Mouse (Mus musculus) cerebellum, adult 9-11 months (tissue): Measurements from ENCODE around the gene St7.

ENCODE experiments used
- DNase-seq: peaks from one replicate; pipeline ENCODE4 v3.0.0; 2022

St7 gene

DNA sequence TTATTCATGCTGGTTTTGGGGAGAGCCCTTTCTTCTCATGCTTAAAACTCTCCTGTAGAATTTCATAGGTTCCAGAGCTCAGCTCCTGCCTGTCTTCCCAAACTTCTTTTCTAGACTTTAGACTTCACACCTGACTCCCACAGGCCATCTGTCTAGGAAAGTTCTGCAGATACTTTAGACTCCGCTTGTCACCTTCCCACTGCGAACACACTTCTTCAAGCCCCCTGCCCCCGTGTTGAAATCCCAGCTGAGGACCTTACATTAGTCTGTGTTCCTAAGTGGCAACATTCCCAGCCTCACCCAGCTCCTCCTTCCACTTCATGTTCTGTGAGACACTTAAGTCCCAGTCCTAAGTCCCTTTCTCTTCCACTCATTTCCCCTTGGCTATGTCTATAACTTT lies 221.6 kb downstream of the St7 start:
- DNase-seq, result no peak

DNA sequence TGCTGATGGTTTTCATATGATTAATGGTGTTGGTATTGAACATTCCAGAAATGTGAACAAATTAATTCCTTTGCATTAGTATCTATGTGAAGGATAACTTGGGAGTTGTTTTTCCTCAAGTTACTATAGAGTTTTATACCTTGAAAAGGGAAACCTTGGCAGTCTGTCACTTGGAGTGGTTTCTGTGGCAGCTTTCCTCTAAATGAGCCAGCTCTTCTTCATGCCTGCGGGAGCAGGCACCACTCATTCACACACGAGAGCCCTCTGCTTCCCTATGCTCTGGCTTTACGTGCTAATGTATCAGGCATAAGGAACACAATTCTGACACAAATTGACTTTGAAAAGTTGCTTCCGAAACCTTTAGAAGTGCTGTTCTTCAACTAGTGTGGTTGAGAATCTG lies 224.5 kb downstream of the St7 start:
- no peak for DNase-seq

DNA sequence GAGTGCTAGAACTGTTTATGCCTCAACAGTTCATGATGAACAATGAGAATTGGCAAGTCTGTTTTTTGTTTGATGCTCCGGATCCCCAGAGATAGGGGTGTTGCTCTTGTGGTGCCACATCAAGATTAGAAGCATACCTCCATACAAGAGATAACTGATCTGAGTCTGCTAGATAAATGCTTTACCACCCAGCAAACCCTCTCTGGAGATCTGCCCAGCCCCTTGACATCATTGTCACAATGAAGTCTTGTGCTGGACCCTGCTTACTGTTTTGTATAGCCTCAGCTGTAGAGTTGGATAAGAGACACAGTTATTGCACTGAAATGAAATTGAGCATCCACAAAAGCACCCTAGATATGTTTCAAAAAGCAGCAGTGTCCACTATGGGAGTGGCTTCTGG lies 229.4 kb downstream of the St7 start:
- no peak for DNase-seq

DNA sequence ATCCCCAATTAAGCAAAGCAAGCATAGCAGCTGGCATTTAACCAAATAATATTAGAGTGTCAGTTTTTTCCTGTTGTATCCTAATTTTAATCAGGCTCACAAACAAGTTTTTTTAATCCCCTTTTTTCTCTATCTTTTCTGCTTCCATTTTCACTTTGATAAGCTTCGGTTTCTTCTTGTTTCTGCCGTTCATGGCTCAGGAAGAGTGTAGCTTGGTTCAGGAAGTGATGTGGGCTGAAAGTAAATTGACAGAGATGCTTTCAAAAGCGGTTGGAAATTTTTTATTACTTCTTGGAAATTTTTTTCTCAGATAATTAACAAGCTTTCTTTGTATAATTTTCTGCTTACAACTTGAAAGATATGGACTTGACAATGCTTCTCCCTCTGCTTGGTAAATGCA lies 230.2 kb downstream of the St7 start:
- DNase-seq, result no peak

DNA sequence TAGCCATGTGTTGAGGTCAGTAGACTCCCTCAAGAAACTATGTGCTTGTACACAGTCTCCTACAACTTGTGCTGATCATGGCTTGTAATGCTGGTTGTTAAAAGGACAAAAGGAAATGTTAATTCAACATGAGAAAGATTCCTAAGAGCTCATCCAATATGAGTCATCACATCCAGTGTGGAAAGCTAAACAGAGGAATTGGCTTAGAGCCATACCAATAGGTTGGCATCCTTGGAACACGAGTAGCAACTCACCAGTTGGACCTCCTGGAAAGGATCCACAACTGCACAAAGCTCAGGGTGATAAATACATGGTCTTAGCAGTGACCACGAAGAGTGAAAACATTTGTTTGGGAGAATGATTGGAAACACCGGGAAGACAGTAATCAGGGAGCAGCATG lies 230.6 kb downstream of the St7 start:
- DNase-seq, result peak; percentile 24

DNA sequence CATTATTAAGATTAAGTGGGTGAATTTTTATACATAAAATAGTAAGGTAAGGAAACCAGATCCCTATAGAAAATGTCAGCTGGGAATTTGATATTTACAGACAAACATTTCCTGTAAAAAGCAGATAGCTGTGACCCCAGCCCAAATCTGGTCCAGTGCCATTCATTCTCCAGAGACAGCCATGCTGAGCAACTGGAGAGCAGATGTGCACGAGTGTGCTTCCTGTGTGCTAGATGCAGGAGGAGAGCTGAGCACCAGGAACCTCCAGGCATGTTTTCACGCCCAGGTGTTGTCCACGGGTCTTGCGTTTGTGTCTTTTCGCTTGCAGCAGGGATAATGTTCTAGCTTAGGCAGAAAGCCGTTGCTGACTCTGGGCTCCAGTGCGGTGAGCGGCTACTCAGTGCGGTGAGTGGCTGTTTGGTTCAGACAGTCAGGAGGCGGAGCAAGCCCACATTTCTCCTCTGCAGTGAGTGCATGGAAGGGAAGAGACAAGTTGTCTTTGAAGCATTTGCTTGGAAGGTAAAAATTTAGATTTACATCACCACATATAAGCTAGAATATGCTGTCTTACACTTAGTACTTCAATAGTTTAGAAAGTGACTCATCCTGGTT lies 231.3 kb downstream of the St7 start:
- DNase-seq, result no peak

DNA sequence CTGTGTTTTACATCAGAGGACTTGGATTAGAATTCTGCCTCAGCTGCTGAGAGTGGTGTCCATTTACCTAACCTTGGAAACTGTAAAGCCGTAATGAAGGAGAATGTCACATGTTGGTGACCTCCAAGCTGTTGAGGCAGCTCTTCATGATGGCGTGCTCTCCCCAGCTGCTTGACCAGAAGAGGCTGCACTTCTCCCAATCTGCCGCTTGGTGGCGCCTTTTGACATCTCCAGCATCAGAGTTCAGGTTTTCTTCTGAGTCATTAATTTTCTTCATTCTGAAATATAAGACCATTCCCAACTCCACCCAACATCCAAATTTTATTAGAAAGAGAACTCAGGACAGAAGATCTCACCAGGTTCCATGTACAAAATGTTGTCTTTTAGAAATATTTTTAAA lies 232.5 kb downstream of the St7 start:
- DNase-seq, result no peak

DNA sequence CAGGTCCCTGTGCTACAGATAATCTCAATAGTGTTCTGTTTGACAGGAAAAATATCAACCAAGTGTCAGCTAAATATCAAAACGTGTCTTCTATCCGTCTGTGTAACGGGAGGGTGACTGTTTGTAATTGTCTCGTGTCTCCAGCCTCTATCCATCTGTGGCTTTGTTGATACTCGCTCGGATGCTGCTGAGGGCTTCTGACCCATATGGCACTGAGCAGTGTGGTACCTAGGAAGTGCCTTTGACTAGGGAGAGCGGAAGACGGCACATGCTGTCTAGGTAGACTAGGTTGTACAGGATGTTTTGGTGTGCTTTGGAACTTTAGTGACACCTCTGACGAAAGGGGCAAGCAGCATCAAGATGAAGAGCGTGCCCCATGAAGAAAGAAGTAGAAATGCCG lies 235.0 kb downstream of the St7 start:
- peak; percentile 28 for DNase-seq

DNA sequence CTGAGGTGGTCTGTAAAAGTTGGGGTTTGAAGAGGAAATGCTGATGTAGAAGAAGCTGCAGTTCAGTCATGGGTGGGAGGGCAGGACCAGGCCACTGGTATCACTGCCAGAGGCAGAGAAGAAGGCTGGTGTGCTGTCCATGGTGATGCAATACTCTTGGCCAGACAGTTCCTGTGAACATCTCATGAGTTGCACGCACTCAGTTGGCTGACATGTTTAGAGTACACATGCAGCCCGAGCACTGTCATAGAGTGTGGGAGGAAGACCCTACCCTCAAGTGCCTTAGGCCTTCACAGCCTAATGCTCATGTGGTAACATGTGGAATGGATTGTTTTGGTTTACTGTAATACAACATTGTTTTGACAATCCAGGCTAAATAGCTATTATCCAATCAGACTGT lies 238.5 kb downstream of the St7 start:
- DNase-seq, result no peak

DNA sequence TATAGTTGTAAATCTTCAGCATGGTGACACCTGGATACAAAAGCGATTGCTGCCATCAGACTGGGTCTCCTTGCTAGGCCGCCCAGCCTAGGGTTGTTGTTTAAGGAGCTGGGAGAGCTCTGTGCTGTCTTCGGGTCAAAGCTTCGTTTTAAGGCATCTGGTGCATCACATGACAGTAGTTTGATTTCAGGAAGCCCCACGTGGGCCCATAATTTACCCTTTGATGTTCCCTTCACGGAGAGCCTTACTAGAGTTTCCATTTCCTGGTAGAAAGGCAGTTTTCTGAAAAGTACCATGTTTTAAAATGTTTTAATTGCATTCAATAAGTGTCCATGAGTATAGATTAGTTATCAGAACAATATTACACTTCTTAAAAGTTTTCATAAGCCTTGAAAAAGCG lies 239.1 kb downstream of the St7 start:
- DNase-seq, result no peak

DNA sequence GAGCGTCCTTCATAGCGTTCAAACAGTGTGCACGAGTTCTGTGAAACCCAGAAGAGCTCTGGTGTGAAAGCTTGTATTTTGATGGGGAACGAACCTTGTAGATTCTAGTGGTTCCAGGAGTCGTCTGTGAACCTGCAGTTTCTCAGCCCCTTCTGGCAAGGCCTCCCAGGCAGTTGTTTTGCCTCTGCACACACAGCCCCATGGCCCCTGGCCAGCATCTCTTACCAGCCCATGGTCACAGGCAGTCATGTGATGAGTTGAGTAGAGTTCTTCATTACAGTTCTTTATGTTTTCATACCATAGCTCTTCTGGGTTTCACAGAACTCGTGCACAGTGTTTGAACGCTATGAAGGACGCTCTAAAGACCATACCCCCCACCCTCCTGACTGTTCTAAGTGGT lies 240.1 kb downstream of the St7 start:
- no peak for DNase-seq

DNA sequence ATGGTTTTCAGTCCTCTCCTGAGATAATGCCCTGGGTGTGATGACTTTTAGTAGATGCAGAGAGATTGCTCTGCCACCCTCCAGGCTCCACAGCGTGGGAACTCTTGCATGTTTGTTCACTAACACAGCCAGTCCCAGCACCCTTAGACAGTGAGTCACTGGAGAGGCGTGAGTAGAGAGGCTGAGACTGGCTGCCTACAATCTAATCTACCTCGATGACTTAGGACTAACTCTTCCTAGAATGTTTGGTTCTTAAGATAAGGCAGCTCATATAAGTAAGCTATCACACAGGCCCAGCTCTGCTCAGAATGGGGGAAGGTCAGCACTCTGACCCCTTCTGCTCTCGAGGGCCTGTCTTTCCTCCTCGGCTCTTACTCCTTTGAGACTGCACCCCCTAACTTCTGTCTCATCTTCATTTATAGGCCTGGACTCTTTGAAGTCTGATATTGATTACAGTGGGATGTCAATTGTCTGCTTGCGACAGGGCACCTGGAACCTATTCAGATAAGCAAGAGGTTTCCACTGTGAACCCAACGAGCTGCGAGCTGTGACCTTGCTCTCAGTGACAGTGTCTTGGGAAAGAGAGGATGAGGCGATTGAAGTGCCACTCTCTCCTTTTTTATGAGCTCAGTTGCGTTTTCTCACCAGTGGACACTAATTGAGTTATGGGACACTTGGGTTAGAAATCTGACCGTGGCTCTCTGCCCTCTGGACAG lies 246.1 kb downstream of the St7 start:
- no peak for DNase-seq

DNA sequence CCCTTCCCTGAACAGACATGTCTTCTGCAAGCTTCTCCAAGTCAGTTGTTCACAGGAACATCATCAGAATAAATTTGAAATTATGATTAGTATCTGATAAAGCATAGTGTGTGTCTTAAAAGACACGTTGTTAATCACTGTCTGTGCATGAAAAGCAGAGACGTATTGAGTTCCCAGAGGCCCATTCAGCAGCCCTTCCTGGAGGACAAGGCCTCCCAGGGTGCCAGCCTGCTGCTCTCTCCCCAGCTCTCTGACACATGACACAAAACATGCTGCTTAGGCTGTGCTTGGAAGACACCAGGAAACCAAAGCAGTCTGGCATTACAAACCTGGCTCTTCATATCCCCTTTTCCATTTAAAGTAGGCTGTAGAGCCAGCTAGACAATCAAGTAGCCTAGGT lies 249.2 kb downstream of the St7 start:
- DNase-seq, result no peak

DNA sequence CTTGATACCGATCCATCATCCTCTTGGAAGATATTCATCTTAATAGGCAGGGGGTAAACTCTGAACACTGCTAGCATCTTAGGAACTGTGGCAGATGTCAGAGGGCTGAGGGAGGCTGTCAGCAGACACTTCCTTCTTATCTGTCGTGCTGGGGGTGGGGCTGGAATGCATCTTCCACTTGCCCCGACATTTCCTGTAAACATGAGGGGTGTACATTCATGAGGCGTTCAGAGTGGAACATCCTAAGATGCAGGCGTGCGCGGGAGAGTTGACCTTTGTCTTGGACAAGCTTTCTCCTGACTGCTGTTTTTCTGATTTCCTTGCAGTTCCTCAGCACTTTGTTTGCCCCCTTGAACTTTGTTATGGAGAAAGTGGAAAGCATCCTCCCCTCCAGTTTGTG lies 249.6 kb downstream of the St7 start:
- DNase-seq, result no peak

DNA sequence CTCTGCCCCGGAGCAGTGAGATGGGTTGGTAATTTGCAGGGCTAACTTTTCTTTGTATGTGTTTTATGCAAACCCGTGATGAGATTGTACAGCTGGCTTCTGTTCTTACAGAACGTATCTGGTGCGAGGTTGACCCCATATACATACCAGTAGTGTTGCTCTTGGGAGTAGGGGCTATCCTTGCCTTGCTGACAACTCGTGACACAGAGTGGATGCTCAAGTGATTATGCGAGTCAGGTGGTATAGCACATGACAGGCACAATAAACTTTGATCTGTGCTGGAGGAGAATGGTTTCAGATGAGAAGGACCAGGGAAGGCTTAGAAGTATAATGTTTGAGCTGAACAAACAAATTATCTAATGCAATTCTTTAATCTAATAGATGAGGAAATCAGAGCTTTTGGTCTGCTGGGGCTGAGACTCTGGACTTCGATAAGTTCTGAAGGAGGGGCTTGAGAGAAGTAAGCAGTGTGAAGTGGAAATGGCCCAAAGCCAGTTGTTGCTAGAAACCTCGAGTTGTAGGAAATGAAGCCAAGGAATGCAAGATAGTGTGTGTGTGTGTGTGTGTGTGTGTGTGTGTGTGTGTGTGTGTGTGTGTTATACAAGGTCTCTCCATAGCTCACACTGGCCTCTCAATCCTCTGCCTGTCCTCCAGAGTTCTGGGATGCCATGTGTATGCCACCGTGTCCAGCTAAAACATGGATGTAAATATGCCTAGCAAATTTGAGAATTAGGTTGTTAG lies 251.3 kb downstream of the St7 start:
- DNase-seq, result no peak

DNA sequence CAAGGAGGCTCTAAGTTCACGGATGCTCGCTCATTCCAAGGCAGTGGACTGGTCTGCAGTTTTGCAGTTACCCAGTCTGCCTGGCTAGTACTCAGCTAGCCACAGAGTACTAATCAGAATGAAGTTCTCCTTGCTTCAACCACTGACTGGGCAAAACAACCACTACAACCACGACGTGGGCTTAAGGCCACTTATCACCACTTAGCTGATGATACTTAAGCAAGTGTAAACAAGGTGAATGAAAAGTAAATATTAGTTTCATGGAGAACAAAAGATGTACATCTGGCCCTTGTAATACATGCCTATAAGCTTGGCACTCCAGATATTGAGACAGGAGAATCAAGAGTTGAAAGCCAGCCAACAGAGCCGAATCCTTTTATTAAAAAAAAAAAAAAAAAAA lies 253.7 kb downstream of the St7 start:
- no peak for DNase-seq

DNA sequence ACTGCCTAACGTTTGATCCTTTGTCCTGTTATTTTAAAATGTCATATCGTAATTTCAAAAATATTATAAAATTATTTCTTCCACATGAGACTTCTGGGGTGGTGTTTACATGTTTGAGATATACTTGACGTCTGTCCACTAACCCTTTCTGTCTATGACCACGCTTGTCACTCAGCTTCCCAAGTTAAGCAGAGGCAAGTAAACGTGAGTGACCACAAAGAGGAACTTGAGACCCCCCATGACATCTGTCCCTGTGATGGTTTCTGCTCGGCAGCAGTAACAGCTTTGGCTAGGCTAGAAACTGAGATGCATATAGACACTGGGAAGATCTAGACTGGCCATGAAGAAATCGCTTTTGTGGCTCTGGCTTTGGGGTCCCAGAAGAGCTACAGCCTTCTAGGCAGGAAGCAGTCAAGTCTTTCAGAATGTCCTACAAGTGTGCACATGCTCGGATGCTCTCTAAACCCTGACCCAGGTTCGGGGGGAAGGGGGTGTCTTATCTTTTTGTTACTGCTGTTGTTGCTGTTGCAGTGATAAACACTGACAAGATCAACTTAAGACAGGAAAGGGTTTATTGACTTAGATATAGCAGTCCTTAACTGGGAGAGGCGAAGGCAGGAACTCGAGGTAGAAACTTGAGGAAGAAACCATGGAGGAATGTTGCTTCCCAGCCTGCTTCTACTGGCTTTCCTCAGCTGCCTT lies 254.5 kb downstream of the St7 start:
- no peak for DNase-seq

DNA sequence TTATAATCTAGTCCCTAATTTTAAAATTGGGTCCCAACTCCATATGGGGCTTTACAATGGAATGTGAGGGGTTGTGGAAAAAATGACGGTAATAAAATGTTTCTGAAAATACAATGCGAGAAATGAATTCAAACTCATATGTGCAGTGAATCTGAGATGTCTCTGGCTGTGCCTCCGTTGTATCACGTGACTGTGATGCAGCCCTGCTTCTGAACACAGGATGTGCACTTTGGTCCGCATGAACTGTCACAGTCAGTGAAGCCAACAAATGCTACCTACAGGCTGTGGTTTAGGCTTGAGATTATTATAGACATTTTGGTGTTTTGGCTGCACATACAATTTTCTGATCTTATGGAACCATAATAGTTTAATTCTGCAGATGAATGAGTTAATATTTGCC lies 256.4 kb downstream of the St7 start:
- DNase-seq, result no peak

DNA sequence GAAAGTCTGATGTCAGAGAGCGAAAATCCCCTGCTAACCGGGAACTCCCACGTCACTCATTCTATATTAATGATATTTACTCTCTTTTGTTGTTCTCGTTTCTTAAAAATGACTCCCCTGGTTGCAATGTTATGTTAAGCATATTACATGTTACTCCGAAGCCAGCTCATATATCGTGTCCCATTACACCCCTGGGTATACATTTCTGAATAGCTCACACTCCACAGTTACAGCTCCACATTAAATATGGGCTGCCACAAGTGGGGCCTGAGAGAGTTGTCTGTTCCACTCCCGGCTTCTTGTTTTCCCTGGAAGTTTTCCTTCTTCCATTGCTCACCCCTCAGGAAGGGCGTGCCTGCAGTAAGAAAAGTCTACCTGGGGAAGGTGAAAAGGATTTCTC lies 259.0 kb downstream of the St7 start:
- DNase-seq, result no peak

DNA sequence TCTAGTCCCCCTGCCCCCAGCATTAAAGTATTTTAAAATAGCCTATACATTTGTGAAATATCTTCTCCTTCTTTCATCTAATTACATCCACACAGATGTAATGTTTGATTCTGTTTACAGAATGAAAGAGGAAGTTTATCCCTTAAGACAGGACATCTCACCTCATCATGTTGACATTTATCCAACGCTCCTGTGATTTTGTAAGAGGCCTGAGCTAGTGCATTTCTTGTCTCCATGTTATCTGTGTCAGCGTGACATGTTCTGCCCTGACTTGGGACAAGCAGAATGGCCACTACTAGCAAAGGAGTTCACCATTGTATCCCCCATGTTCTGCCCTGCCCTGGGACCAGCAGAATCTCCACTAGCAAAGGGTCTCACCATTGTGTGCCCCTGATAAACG lies 270.7 kb downstream of the St7 start:
- no peak for DNase-seq

DNA sequence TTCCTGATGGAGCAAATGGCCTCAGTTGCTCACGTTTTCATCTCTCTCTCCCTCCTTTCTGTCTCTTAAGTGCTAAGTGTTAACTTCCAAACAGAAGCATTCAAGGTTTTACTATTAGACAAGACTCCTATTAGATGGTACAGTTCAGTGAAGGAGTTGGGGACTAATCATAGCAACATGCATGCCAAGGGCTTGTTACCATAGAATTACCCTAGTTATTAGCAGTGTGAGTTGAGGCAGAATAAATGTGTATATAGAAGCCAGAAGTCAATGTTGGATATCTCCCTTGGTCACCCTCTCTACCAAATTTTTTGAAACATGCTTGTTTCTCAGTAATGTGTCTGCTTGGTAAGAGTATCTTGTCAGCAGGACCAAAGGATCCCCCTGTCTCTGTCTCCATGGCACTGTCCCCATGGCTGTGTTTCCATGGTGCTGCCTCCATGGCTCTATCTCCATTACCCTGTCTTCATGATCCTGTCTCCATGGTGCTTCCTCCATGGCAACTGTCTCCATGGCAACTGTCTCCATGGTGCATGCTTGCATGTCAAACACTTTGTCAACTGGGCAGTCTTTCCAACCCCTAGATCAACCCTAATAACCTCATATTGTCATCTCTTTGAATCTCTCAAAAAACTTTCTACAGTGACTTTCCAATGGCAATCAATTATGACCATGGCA lies 275.9 kb downstream of the St7 start:
- DNase-seq, result no peak

DNA sequence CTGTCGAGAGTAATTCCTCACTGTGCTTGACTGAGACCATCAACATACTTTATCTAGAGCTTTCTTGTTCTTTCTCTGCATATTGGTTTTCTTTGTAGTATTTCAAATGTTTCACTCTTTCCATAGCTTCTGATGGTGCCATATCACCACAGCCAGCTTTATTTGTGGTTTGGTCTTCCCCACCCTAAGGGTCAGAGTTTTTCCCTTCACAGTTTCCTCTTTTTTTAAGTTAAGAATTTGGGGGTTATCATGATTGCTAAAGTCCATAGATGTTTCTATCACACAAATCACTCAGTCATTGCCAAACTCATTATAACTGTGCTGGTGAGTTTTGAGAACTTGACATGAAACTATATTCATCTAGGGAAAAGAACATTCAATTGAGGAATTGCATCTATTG lies 277.1 kb downstream of the St7 start:
- DNase-seq, result no peak

DNA sequence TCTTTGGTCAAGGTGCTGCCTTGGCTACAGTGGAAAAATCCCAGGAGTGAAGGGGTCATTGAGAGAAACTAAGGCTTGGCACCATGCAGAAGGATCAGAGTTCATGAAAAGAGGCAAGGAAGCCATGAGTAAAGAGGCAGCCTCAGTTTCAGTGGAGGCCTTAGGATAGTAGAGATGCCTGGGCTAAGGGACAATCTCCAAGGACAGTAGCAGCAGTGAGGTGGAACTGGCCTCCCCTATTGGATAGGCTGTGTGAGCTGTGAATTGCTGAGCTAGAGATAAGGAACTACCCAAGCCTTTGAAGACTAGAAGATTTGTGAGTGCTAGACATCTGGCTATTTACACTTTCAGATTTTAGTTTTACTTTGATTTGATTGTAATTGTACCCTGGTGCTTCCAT lies 278.7 kb downstream of the St7 start:
- DNase-seq, result no peak
